Mouse (Mus musculus): ENCODE data around the gene Kif2a.

DNA sequence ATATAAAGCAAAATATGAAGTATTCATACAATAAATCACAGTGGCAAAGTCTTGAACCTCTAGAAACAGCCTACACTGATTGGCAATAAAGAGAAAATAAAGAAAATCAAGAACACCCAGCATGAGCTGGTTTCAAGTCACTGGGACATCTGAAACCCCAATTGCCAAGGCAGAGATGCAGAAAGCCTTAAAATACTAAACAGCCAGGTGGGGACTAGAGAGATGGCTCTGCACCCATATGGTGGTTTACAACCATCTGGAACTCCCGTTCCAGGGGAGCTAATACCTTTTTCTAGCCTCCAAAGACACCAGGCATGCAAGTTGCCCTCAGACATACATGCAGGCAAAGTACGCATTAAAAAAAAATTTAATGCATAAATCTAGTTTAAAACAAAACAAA lies 23.9 kb downstream of the Kif2a start:
- TF ChIP-seq CHD2 (IDR thresholded peaks at IDR 0.05; ENCODE audit: low read depth, low read length): no peak
- no peak for TF ChIP-seq ZNF384 (IDR thresholded peaks at IDR 0.05; ENCODE audit: low read depth, low read length)
- no peak for TF ChIP-seq MAFK (IDR thresholded peaks at IDR 0.05; ENCODE audit: insufficient read depth, low read depth, low read length)
- no peak for TF ChIP-seq ZC3H11A (IDR thresholded peaks at IDR 0.05; ENCODE audit: borderline replicate concordance, low read depth, low read length)
